Mouse (Mus musculus) urinary bladder, adult 2 months (tissue): ENCODE results near the gene Ttc22. TPM values are rescaled to one million over a fixed set of nuclear protein-coding genes. Genes with fewer than 3 reads are reported as not detected.

Source experiments
- DNase-seq: peaks from one replicate; pipeline ENCODE4 v3.0.0; 2022; ENCODE audit warnings: low spot score
- polyA plus RNA-seq: library from polyadenylated mRNA; depleted of rRNA; stranded (reverse); fragments of >200 nt; gene quantifications from 2 replicates; pipeline ENCODE4 v1.2.3, GENCODE M21; 2012; rRNA removed

The Ttc22 gene
- polyA plus RNA-seq, 1 experiment: 11.9 TPM

GRCm38 (mm10) chr4:106663956-106664470 is 41.8 kb downstream of the Ttc22 start:
- no peak for DNase-seq

- DNase-seq: no peak
These were observed 42.5 kb downstream of the Ttc22 start for GRCm38 (mm10) chr4:106664697-106665096.

GRCm38 (mm10) chr4:106665269-106665668 is 43.0 kb downstream of the Ttc22 start:
- no peak for DNase-seq

DNA sequence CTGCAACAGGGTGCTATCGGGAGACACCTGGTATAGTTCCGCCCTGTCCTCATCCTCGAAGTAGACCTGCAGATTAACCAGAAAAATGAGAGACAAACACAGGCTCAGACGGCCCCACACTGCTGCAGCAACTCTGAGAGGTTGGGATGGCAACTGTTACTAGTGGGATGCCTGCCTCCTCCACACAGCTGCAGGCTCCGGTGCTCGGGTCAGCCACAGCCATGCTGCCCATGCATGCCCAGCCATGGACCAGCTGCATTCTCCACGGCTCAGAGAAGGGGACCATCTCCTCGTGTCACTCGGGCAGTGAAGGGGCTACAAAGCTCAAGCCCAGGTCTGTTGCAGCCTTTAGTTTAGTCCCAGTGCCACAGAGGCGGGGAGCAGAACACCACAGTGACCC is 43.4 kb downstream of the Ttc22 start:
- DNase-seq: no peak

- DNase-seq: no peak
These were observed 44.3 kb downstream of the Ttc22 start for GRCm38 (mm10) chr4:106666546-106666945.

- DNase-seq: no peak
These were observed 54.5 kb downstream of the Ttc22 start for GRCm38 (mm10) chr4:106676749-106677148.

DNA sequence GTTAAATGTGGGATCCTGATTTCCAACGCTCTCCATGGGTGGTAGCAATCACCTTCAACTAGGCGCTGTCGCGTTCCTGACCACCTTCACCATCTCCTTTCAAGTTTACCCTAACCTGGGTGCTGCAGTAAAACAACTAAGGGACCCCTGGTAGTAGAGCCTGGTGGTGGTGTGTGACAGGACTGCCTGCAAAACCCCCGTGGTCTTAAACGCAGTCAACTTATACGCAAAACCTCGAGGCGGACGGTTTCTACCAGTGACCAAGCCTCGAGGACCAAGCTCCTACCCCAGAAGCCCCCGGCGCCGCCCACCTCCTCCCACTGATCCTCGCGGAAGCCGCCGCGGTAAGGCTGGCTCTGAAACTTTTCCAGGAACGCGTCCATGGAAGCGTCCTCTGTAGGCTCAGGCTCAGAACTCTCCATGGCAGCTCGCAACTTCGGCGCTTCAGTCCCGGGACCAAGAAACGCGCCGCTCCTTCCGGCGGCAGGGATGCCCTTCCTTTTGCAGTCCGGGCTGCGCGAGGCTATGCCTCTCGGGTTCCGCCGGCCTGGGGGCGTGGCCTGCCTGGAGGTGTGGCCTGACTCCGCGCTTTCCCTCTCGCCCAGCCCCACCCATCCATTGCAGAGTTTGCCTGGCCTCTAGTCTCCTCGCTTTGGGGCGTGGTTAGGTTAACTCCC is 56.3 kb downstream of the Ttc22 start, which contains the start of gene Ttc4:
TSS of gene Ttc4 (minus strand) at position 503 of the 677 bp plus-strand sequence.
- peak; percentile 72 for DNase-seq

GRCm38 (mm10) chr4:106679152-106679551 is 56.9 kb downstream of the Ttc22 start:
- no peak for DNase-seq

GRCm38 (mm10) chr4:106680955-106681354 is 58.7 kb downstream of the Ttc22 start:
- DNase-seq: no peak

GRCm38 (mm10) chr4:106688636-106689296 is 66.5 kb downstream of the Ttc22 start:
- no peak for DNase-seq

Other genes with a start within 250 kb of the Ttc22 start
- 1.7 and 2.0 TPM in 2 replicates for gene Pcsk9, start 158.1 kb upstream of the Ttc22 start, polyA plus RNA-seq
- gene Bsnd, start 130.1 kb upstream of the Ttc22 start, polyA plus RNA-seq: 0.34 and 0.41 TPM in 2 replicates
- 52.0 and 55.7 TPM in 2 replicates for gene Dhcr24, start 61.4 kb upstream of the Ttc22 start, polyA plus RNA-seq
- 0.23 and 0.37 TPM in 2 replicates for gene Lexm, start 5.2 kb upstream of the Ttc22 start, polyA plus RNA-seq
- gene Pars2, start 28.6 kb downstream of the Ttc22 start, polyA plus RNA-seq: 9.3 and 12.1 TPM in 2 replicates
- 49.4 and 72.4 TPM in 2 replicates for gene Ttc4, start 56.5 kb downstream of the Ttc22 start, polyA plus RNA-seq
- 2.0 and 3.6 TPM in 2 replicates for gene Mroh7, start 108.5 kb downstream of the Ttc22 start, polyA plus RNA-seq
- gene Fam151a, start 111.5 kb downstream of the Ttc22 start, polyA plus RNA-seq: 0.61 and 0.81 TPM in 2 replicates
- 7.2 and 11.2 TPM in 2 replicates for gene Acot11, start 182.6 kb downstream of the Ttc22 start, polyA plus RNA-seq